Mouse (Mus musculus) heart, postnatal 0 days (tissue): ENCODE measurements around the gene Scd4. TPM values are rescaled to one million over a fixed set of nuclear protein-coding genes. Genes with fewer than 3 reads are reported as not detected.
"Not testable (repeated sequence)": the region's sequence is repeated elsewhere in the genome, so short reads cannot be mapped to it uniquely, and the experiment has no call there.

Experiments used
- ATAC-seq: fragments of 200-750 bp; cut with Nextera tagmentation; 2 replicates; pipeline ENCODE4 v1.8.0; 2017; ENCODE audit warnings: low read depth, moderate number of reproducible peaks, moderate library complexity; ENCODE audit not compliant: insufficient read depth
- DNase-seq: peaks from one replicate; pipeline ENCODE4 v3.0.0-alpha.2; 2016; ENCODE audit warnings: low spot score
- H3K27ac ChIP-seq: fragments of 300-500 bp; sonication (generic); 2 replicates; pipeline ENCODE4 v1.5.1; 2014; ENCODE audit warnings: low read depth, mild to moderate bottlenecking
- H3K27me3 ChIP-seq: fragments of 300-500 bp; sonication (generic); 2 replicates; pipeline ENCODE4 v1.6.1; 2014; ENCODE audit warnings: low read length, mixed read lengths; ENCODE audit not compliant: control insufficient read depth, insufficient read depth
- H3K36me3 ChIP-seq: fragments of 300-500 bp; sonication (generic); replicated peaks from 2 replicates; pipeline ENCODE4 v1.6.1; 2014; ENCODE audit warnings: low read length, mixed read lengths; ENCODE audit not compliant: control insufficient read depth, insufficient read depth
- H3K4me1 ChIP-seq: fragments of 300-500 bp; sonication (generic); 2 replicates; pipeline ENCODE4 v1.6.1; 2014; ENCODE audit warnings: antibody characterized with exemption; ENCODE audit not compliant: control insufficient read depth, insufficient read depth
- H3K4me2 ChIP-seq: fragments of 300-500 bp; sonication (generic); 2 replicates; pipeline ENCODE4 v1.6.1; 2014; ENCODE audit warnings: low read depth, mild to moderate bottlenecking, low read length, moderate library complexity
- H3K4me3 ChIP-seq: fragments of 300-500 bp; sonication (generic); 2 replicates; pipeline ENCODE4 v1.5.1; 2014; ENCODE audit warnings: low read depth, low read length
- H3K9ac ChIP-seq: fragments of 300-500 bp; sonication (generic); replicated peaks from 2 replicates; pipeline ENCODE4 v1.6.1; 2014; ENCODE audit warnings: low read depth, low read length, mixed read lengths
- H3K9me3 ChIP-seq: fragments of 300-500 bp; sonication (generic); replicated peaks from 2 replicates; pipeline ENCODE4 v1.6.1; 2016; ENCODE audit warnings: low read length; ENCODE audit not compliant: control insufficient read depth
- CTCF ChIP-seq: IDR thresholded peaks from 2 replicates; pipeline ENCODE4 v1.5.1; 2016; ENCODE audit warnings: antibody characterized with exemption, control low read depth, low read depth
- EP300 ChIP-seq: IDR thresholded peaks from 2 replicates; pipeline ENCODE4 v1.6.1; 2016; ENCODE audit warnings: antibody characterized with exemption, low read depth
- WGBS: fragments of 180-500 bp; shearing (Covaris S2); extraction: QIAGEN DNeasy Blood & Tissue Kit; methylation state at CpG from one replicate; pipeline ENCODE4 v1.1.7; 2014; 5-methylcytosine and 5-hydroxymethylcytosine counted together
- polyA plus RNA-seq: library from polyadenylated mRNA; unstranded; fragments of >200 nt; fragmentation: Nextera tagmentation; extraction: Ambion mirVana; gene quantifications from 2 replicates; pipeline ENCODE4 v1.2.1, GENCODE M21; 2015
- total RNA-seq: library from RNA; depleted of rRNA; stranded (reverse); fragments of >200 nt; gene quantifications from 2 replicates; pipeline ENCODE4 v1.2.3, GENCODE M21; 2014; ENCODE audit warnings: low replicate concordance

The Scd4 gene
- total and polyA plus RNA-seq, 2 experiments from 2014 or later: 37.4 to 38.2 TPM

- H3K27ac ChIP-seq: no peak overlapping the region
- DNase-seq: no peak
- ATAC-seq: no peak
- H3K4me1 ChIP-seq: no peaks in the 10 kb centered on the region
- H3K4me2 ChIP-seq: no peak overlapping the region
- TF ChIP-seq EP300 (no peak), CTCF (no peak)
- H3K9ac ChIP-seq: no peak overlapping the region
- H3K36me3 ChIP-seq: no peaks in the 10 kb centered on the region
- 87% methylated on average over 4 of the region's 4 CpGs for WGBS
- no peaks in the 10 kb centered on the region for H3K9me3 ChIP-seq
- no peaks in the 10 kb centered on the region for H3K27me3 ChIP-seq
- H3K4me3 ChIP-seq: no peak overlapping the region
Observed at GRCm38 (mm10) chr19:44365733-44366132, 32.8 kb downstream of the Scd4 start.

GRCm38 (mm10) chr19:44367076-44367475, 34.2 kb downstream of the Scd4 start:
- H3K9me3 ChIP-seq, H3K4me1 ChIP-seq, ATAC-seq, H3K9ac ChIP-seq, DNase-seq, H3K27ac ChIP-seq, H3K4me2 ChIP-seq, H3K36me3 ChIP-seq, H3K27me3 ChIP-seq, H3K4me3 ChIP-seq: not testable (repeated sequence)
- WGBS: 87% methylated on average over 10 of the region's 10 CpGs

- TF ChIP-seq CTCF (no peak), EP300 (no peak)
- H3K9me3 ChIP-seq: no peaks in the 10 kb centered on the region
- no peak for ATAC-seq
- H3K4me3 ChIP-seq: no peak overlapping the region
- no peak for DNase-seq
- no peaks in the 10 kb centered on the region for H3K36me3 ChIP-seq
- no peaks in the 10 kb centered on the region for H3K4me1 ChIP-seq
- H3K27me3 ChIP-seq: no peaks in the 10 kb centered on the region
- WGBS: 68% methylated on average over 8 of the region's 8 CpGs
- H3K4me2 ChIP-seq: no peak overlapping the region
- H3K9ac ChIP-seq: no peak overlapping the region
- no peak overlapping the region for H3K27ac ChIP-seq
Observed at GRCm38 (mm10) chr19:44369371-44369770, 36.5 kb downstream of the Scd4 start.

- H3K9ac ChIP-seq: no peak overlapping the region
- ATAC-seq: no peak
- H3K27ac ChIP-seq: no peak overlapping the region
- no peak overlapping the region for H3K4me3 ChIP-seq
- no peaks in the 10 kb centered on the region for H3K36me3 ChIP-seq
- no peak for DNase-seq
- no peaks in the 10 kb centered on the region for H3K4me1 ChIP-seq
- H3K27me3 ChIP-seq: no peaks in the 10 kb centered on the region
- no peak for TF ChIP-seq CTCF
- no peak for TF ChIP-seq EP300
- no peak overlapping the region for H3K4me2 ChIP-seq
- H3K9me3 ChIP-seq: no peaks in the 10 kb centered on the region
- WGBS: 59% methylated on average over 5 of the region's 5 CpGs
Observed at GRCm38 (mm10) chr19:44370231-44370630, 37.3 kb downstream of the Scd4 start.

- Histone ChIP-seq H3K4me2 (no peak overlapping the region), H3K4me3 (no peak overlapping the region), H3K4me1 (no peaks in the 10 kb centered on the region), H3K36me3 (no peaks in the 10 kb centered on the region), H3K9ac (no peak overlapping the region), H3K9me3 (no peaks in the 10 kb centered on the region), H3K27ac (no peak overlapping the region), H3K27me3 (no peaks in the 10 kb centered on the region)
- peak; percentile 90 for ATAC-seq
- peak; percentile 72 for DNase-seq
- TF ChIP-seq EP300 (no peak), CTCF (peak; percentile 88)
- 16% methylated on average over 6 of the region's 6 CpGs for WGBS
Observed at GRCm38 (mm10) chr19:44372969-44373368, 40.1 kb downstream of the Scd4 start.

- ATAC-seq (no peak), DNase-seq (no peak)
- no peaks in the 10 kb centered on the region for H3K9me3 ChIP-seq
- H3K4me2 ChIP-seq: no peak overlapping the region
- TF ChIP-seq EP300: no peak
- no peak for TF ChIP-seq CTCF
- no peaks in the 10 kb centered on the region for H3K36me3 ChIP-seq
- H3K4me3 ChIP-seq: no peak overlapping the region
- 47% methylated on average over 3 of the region's 3 CpGs for WGBS
- H3K4me1 ChIP-seq: no peaks in the 10 kb centered on the region
- H3K27ac ChIP-seq: no peak overlapping the region
- no peak overlapping the region for H3K9ac ChIP-seq
- no peaks in the 10 kb centered on the region for H3K27me3 ChIP-seq
Observed at GRCm38 (mm10) chr19:44376511-44376951, 43.6 kb downstream of the Scd4 start.
